Mouse (Mus musculus): Measurements from ENCODE around the gene Cdh7.

DNA sequence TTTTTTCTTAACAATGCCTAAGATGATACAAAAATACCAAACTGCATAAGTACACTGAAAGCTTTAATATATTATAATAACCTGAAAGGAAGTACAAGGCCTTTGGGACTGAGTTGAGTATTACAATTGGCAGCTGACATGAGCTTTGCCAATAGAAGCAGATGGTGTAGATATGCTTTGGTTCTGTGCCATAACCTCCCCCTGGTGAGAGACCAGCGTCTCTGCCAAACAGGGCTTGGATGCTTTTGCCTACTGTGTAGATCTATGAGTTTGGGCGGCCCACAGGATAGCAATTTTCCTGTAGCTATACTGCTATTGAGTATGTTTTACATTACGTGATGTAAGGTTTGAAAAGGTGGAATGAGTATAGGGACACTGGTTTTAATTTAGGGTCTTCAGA lies 49.6 kb upstream of the Cdh7 start:
- no peak for TF ChIP-seq CTCF (IDR thresholded peaks at IDR 0.05)
- no peak for TF ChIP-seq EP300 (IDR thresholded peaks at IDR 0.05; ENCODE audit: insufficient read depth, low read depth, low read length)
- no peak for TF ChIP-seq POLR2A (IDR thresholded peaks at IDR 0.05; ENCODE audit: insufficient read depth, low read depth, low read length)

All from heart, adult 2 months (tissue).